Mouse (Mus musculus) neural tube, embryonic 15.5 days (tissue): Measurements from ENCODE around the gene Uchl1. TPM values are rescaled to one million over a fixed set of nuclear protein-coding genes. Genes with fewer than 3 reads are reported as not detected.

ENCODE experiments used
- ATAC-seq: fragments of 200-750 bp; cut with Nextera tagmentation; 2 replicates; pipeline ENCODE4 v1.8.0; 2017; ENCODE audit warnings: mild to moderate bottlenecking, moderate TSS enrichment, moderate library complexity; ENCODE audit not compliant: low FRiP score
- H3K27ac ChIP-seq: fragments of 300-500 bp; sonication (generic); replicated peaks from 2 replicates; pipeline ENCODE4 v1.5.1; 2015; ENCODE audit warnings: mild to moderate bottlenecking, inconsistent platforms
- H3K27me3 ChIP-seq: fragments of 300-500 bp; sonication (generic); replicated peaks from 2 replicates; pipeline ENCODE4 v1.6.1; 2015; ENCODE audit warnings: inconsistent platforms
- H3K36me3 ChIP-seq: fragments of 300-500 bp; sonication (generic); 2 replicates; pipeline ENCODE4 v1.6.1; 2015; ENCODE audit warnings: inconsistent platforms
- H3K4me1 ChIP-seq: fragments of 300-500 bp; sonication (generic); 2 replicates; pipeline ENCODE4 v1.6.1; 2015; ENCODE audit warnings: inconsistent platforms
- H3K4me2 ChIP-seq: fragments of 300-500 bp; sonication (generic); 2 replicates; pipeline ENCODE4 v1.6.1; 2015; ENCODE audit warnings: inconsistent platforms, mild to moderate bottlenecking, moderate library complexity
- H3K4me3 ChIP-seq: fragments of 300-500 bp; sonication (generic); replicated peaks from 2 replicates; pipeline ENCODE4 v1.5.1; 2015; ENCODE audit warnings: mild to moderate bottlenecking, inconsistent platforms
- H3K9ac ChIP-seq: fragments of 300-500 bp; sonication (generic); replicated peaks from 2 replicates; pipeline ENCODE4 v1.6.1; 2015; ENCODE audit warnings: mild to moderate bottlenecking, inconsistent platforms
- H3K9me3 ChIP-seq: fragments of 300-500 bp; sonication (generic); replicated peaks from 2 replicates; pipeline ENCODE4 v1.6.1; 2016; ENCODE audit warnings: inconsistent platforms
- WGBS: fragments of 180-500 bp; shearing (Covaris S2); methylation state at CpG from one replicate; pipeline ENCODE4 v1.1.7; 2015; ENCODE audit warnings: mixed read lengths; 5-methylcytosine and 5-hydroxymethylcytosine counted together
- polyA plus RNA-seq: library from polyadenylated mRNA; unstranded; fragments of >200 nt; fragmentation: Nextera tagmentation; extraction: Ambion mirVana; gene quantifications from 2 replicates; pipeline ENCODE4 v1.2.1, GENCODE M21; 2015

The Uchl1 gene
- polyA plus RNA-seq = 1,207 and 1,502 TPM in 2 replicates

GRCm38 (mm10) chr5:66675983-66676382, at the start of gene Uchl1:
TSS of gene Uchl1 (plus strand) at chr5:66676091.
- Histone ChIP-seq H3K4me3 (peak within 1 kb of the TSS; percentile 85), H3K27me3 (no peaks in the 10 kb centered on the region; the same call in 1 of the 2 replicates), H3K36me3 (0 out of 2 replicates have a peak, but pooled peaks cover 8% of the 10 kb centered on the region), H3K4me1 (peaks cover 33% of the 10 kb centered on the region), H3K9ac (peak within 1 kb of the TSS; percentile 89), H3K27ac (peak within 1 kb of the TSS; percentile 86), H3K4me2 (peak within 1 kb of the TSS; percentile 68), H3K9me3 (no peaks in the 10 kb centered on the region)
- peak; percentile 96 for ATAC-seq
- 0% methylated on average over 20 of the region's 20 CpGs for WGBS

GRCm38 (mm10) chr5:66627805-66628204, 48.1 kb upstream of the Uchl1 start:
- Histone ChIP-seq H3K36me3 (no peaks in the 10 kb centered on the region), H3K4me3 (no peak overlapping the region), H3K27ac (no peak overlapping the region), H3K4me2 (no peak overlapping the region), H3K27me3 (no peaks in the 10 kb centered on the region), H3K9me3 (no peaks in the 10 kb centered on the region), H3K4me1 (no peaks in the 10 kb centered on the region), H3K9ac (no peak overlapping the region)
- ATAC-seq = no peak
- 40% methylated on average over 7 of the region's 7 CpGs for WGBS

- Histone ChIP-seq H3K9me3 (no peaks in the 10 kb centered on the region), H3K27ac (no peak overlapping the region), H3K27me3 (no peaks in the 10 kb centered on the region), H3K4me1 (no peaks in the 10 kb centered on the region), H3K9ac (no peak overlapping the region), H3K4me2 (no peak overlapping the region), H3K4me3 (no peak overlapping the region), H3K36me3 (no peaks in the 10 kb centered on the region)
- ATAC-seq = no peak
- WGBS = 21% methylated on average over 10 of the region's 10 CpGs
Measured at GRCm38 (mm10) chr5:66635459-66636079, 40.3 kb upstream of the Uchl1 start.

- 87% methylated on average over 4 of the region's 4 CpGs for WGBS
- ATAC-seq = no peak
Measured at GRCm38 (mm10) chr5:66642156-66642555, 33.7 kb upstream of the Uchl1 start.

GRCm38 (mm10) chr5:66643260-66643659, 32.6 kb upstream of the Uchl1 start:
- Histone ChIP-seq H3K4me1 (no peaks in the 10 kb centered on the region), H3K4me2 (no peak overlapping the region), H3K36me3 (no peaks in the 10 kb centered on the region), H3K27me3 (no peaks in the 10 kb centered on the region), H3K4me3 (no peak overlapping the region), H3K9me3 (no peaks in the 10 kb centered on the region), H3K27ac (no peak overlapping the region), H3K9ac (no peak overlapping the region)
- no peak for ATAC-seq
- 81% methylated on average over 5 of the region's 5 CpGs for WGBS

More at GRCm38 (mm10) chr5:66642156-66642555, 33.7 kb upstream of the Uchl1 start:
- Histone ChIP-seq H3K27ac (no peak overlapping the region), H3K4me1 (no peaks in the 10 kb centered on the region), H3K36me3 (no peaks in the 10 kb centered on the region), H3K9me3 (no peaks in the 10 kb centered on the region), H3K9ac (no peak overlapping the region), H3K4me2 (no peak overlapping the region), H3K27me3 (no peaks in the 10 kb centered on the region), H3K4me3 (no peak overlapping the region)

GRCm38 (mm10) chr5:66647504-66647903, 28.4 kb upstream of the Uchl1 start:
- Histone ChIP-seq H3K4me2 (no peak overlapping the region), H3K9ac (no peak overlapping the region), H3K4me3 (no peak overlapping the region), H3K36me3 (no peaks in the 10 kb centered on the region), H3K9me3 (no peaks in the 10 kb centered on the region), H3K4me1 (no peaks in the 10 kb centered on the region), H3K27ac (no peak overlapping the region), H3K27me3 (no peaks in the 10 kb centered on the region)
- no peak for ATAC-seq
- WGBS = 65% methylated on average over 7 of the region's 7 CpGs

- H3K27ac ChIP-seq = peak overlapping the region; percentile 28; the same call in 1 of the 2 replicates
- peaks cover 6% of the 10 kb centered on the region for H3K4me1 ChIP-seq
- no peak overlapping the region for H3K9ac ChIP-seq
- H3K9me3 ChIP-seq = no peaks in the 10 kb centered on the region
- no peak overlapping the region for H3K4me3 ChIP-seq
- H3K36me3 ChIP-seq = no peaks in the 10 kb centered on the region
- no peak for ATAC-seq
- WGBS = 46% methylated on average over 5 of the region's 5 CpGs
- no peak overlapping the region for H3K4me2 ChIP-seq
- no peaks in the 10 kb centered on the region for H3K27me3 ChIP-seq
Measured at GRCm38 (mm10) chr5:66654220-66654619, 21.7 kb upstream of the Uchl1 start.

- Histone ChIP-seq H3K9me3 (no peaks in the 10 kb centered on the region), H3K9ac (peak overlapping the region; percentile 54), H3K36me3 (0 out of 2 replicates have a peak, but pooled peaks cover 6% of the 10 kb centered on the region), H3K4me3 (peak overlapping the region; percentile 85), H3K4me1 (peaks cover 33% of the 10 kb centered on the region), H3K4me2 (peak overlapping the region; percentile 68), H3K27ac (peak overlapping the region; percentile 86), H3K27me3 (no peaks in the 10 kb centered on the region; the same call in 1 of the 2 replicates)
- peak; percentile 37 for ATAC-seq
- under 1% methylated on average over 18 of the region's 18 CpGs for WGBS
Measured at GRCm38 (mm10) chr5:66675189-66675890, 551 bp upstream of the Uchl1 start.

GRCm38 (mm10) chr5:66676457-66677117, 696 bp downstream of the Uchl1 start:
- peak overlapping the region; percentile 68 for H3K4me2 ChIP-seq
- under 1% methylated on average over 51 of the region's 51 CpGs for WGBS
- H3K27me3 ChIP-seq = no peaks in the 10 kb centered on the region; the same call in 1 of the 2 replicates
- peak overlapping the region; percentile 86 for H3K27ac ChIP-seq
- ATAC-seq = peak; percentile 91
- H3K4me1 ChIP-seq = peaks cover 33% of the 10 kb centered on the region
- peak overlapping the region; percentile 89 for H3K9ac ChIP-seq
- H3K4me3 ChIP-seq = peak overlapping the region; percentile 85
- no peaks in the 10 kb centered on the region for H3K9me3 ChIP-seq
- H3K36me3 ChIP-seq = peaks cover 13% of the 10 kb centered on the region

GRCm38 (mm10) chr5:66677411-66678345, 1.8 kb downstream of the Uchl1 start:
- no peaks in the 10 kb centered on the region for H3K9me3 ChIP-seq
- peak overlapping the region; percentile 85 for H3K4me3 ChIP-seq
- 40% methylated on average over 21 of the region's 21 CpGs for WGBS
- H3K4me2 ChIP-seq = peak overlapping the region; percentile 68
- no peaks in the 10 kb centered on the region; the same call in 1 of the 2 replicates for H3K27me3 ChIP-seq
- peaks cover 24% of the 10 kb centered on the region for H3K36me3 ChIP-seq
- peaks cover 33% of the 10 kb centered on the region for H3K4me1 ChIP-seq
- ATAC-seq = no peak
- H3K27ac ChIP-seq = peak overlapping the region; percentile 86; the same call in 1 of the 2 replicates
- H3K9ac ChIP-seq = peak overlapping the region; percentile 89

- no peaks in the 10 kb centered on the region; the same call in 1 of the 2 replicates for H3K27me3 ChIP-seq
- peak overlapping the region; percentile 85 for H3K4me3 ChIP-seq
- H3K9ac ChIP-seq = no peak overlapping the region; the same call in 1 of the 2 replicates
- H3K4me1 ChIP-seq = peaks cover 33% of the 10 kb centered on the region
- H3K27ac ChIP-seq = no peak overlapping the region
- WGBS = 44% methylated on average over 10 of the region's 10 CpGs
- H3K9me3 ChIP-seq = no peaks in the 10 kb centered on the region
- H3K36me3 ChIP-seq = peaks cover 40% of the 10 kb centered on the region
- peak overlapping the region; percentile 68 for H3K4me2 ChIP-seq
- ATAC-seq = no peak
Measured at GRCm38 (mm10) chr5:66679222-66679621, 3.3 kb downstream of the Uchl1 start.
